Mouse (Mus musculus) intestine, postnatal 0 days (tissue): ENCODE measurements at regions not wholly inside any gene's neighbourhood (a gene's known extent, or its start where the extent isn't known, plus 50 kb on each side); places are given as distances from the start of the nearest gene placed in this dataset.
A peak's percentile ranks its signal among the peaks of the same experiment; 100 is the strongest.

Source experiments
- ATAC-seq: fragments of 200-750 bp; cut with Nextera tagmentation; 2 replicates; pipeline ENCODE4 v1.8.0; 2017; ENCODE audit warnings: mild to moderate bottlenecking, moderate TSS enrichment, moderate library complexity
- H3K27ac ChIP-seq: fragments of 300-500 bp; sonication (generic); 2 replicates; pipeline ENCODE4 v1.5.1; 2014; ENCODE audit warnings: mild to moderate bottlenecking, low read depth, low read length, moderate library complexity
- H3K27me3 ChIP-seq: fragments of 300-500 bp; sonication (generic); replicated peaks from 2 replicates; pipeline ENCODE4 v1.6.1; 2014; ENCODE audit warnings: low read length, mixed read lengths; ENCODE audit not compliant: control insufficient read depth, insufficient read depth
- H3K36me3 ChIP-seq: fragments of 300-500 bp; sonication (generic); 2 replicates; pipeline ENCODE4 v1.6.1; 2014; ENCODE audit warnings: mild to moderate bottlenecking, moderate library complexity; ENCODE audit not compliant: control insufficient read depth, insufficient read depth
- H3K4me1 ChIP-seq: fragments of 300-500 bp; sonication (generic); replicated peaks from 2 replicates; pipeline ENCODE4 v1.6.1; 2014; ENCODE audit warnings: antibody characterized with exemption, low read length, mixed read lengths; ENCODE audit not compliant: control insufficient read depth, insufficient read depth
- H3K4me2 ChIP-seq: fragments of 300-500 bp; sonication (generic); replicated peaks from 2 replicates; pipeline ENCODE4 v1.6.1; 2014; ENCODE audit warnings: low read depth, mild to moderate bottlenecking, moderate library complexity
- H3K4me3 ChIP-seq: fragments of 300-500 bp; sonication (generic); 2 replicates; pipeline ENCODE4 v1.5.1; 2014; ENCODE audit warnings: low read depth, low read length
- H3K9ac ChIP-seq: fragments of 300-500 bp; sonication (generic); 2 replicates; pipeline ENCODE4 v1.6.1; 2014; ENCODE audit warnings: mild to moderate bottlenecking, low read depth, low read length
- H3K9me3 ChIP-seq: fragments of 300-500 bp; sonication (generic); 2 replicates; pipeline ENCODE4 v1.6.1; 2016; ENCODE audit warnings: mixed run types; ENCODE audit not compliant: control insufficient read depth
- CTCF ChIP-seq: sonication (generic); IDR thresholded peaks from 2 replicates; pipeline ENCODE4 v1.5.1; 2016; ENCODE audit warnings: low read depth, mild to moderate bottlenecking, control low read depth, antibody characterized with exemption, moderate library complexity
- WGBS: fragments of 180-500 bp; shearing (Covaris S2); extraction: QIAGEN DNeasy Blood & Tissue Kit; methylation state at CpG from one replicate; pipeline ENCODE4 v1.1.7; 2014; 5-methylcytosine and 5-hydroxymethylcytosine counted together

DNA sequence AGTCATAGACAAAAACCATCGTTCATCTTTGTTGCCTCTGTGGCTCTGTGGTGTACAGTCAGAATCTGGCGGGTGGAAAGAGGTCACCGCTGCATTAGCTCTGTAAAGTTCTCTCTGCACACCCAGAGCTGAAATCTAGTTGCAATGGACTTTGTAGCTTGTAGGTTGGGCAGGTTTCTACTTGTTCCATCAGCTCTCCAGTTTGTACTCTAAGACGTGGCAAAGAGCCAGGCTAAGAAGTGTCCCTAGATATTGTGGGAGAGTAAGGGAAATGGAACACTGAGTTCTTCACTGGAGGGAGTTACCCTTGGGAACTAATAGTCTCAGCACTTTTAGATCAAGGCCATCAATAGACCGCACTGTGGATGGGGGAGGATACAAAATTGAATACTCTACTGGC lies 197.6 kb upstream of the Nampt start:
- 73% methylated on average over 5 of the region's 5 CpGs for WGBS
- ATAC-seq, result peak; percentile 80

DNA sequence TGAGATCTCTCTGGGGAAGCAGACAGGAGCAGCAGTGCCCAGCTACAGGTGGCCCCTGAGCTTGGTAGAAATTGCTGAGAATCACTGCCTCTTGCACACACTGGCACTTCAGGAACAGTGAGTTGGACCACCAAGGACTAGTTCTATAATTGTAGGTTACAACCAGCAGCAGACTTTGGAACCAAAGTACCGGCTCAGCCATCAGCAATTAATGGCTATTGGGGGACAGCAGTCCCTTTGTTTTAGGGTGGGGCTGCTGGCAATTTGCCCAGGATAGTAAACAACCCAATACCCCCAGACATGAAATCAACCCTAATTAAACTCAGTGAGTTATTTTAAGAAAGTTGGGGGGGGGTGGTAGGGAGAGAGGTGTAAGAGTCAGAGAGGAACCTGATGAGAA lies 190.8 kb upstream of the Nampt start:
- Histone ChIP-seq H3K27me3 (no peaks in the 10 kb centered on the region), H3K4me2 (no peak overlapping the region), H3K9me3 (no peaks in the 10 kb centered on the region), H3K36me3 (no peaks in the 10 kb centered on the region), H3K4me3 (no peak overlapping the region), H3K9ac (no peak overlapping the region), H3K27ac (no peak overlapping the region), H3K4me1 (0 out of 2 replicates have a peak, but pooled peaks cover 3% of the 10 kb centered on the region)
- no peak for TF ChIP-seq CTCF
- WGBS, result 39% methylated on average over 1 of the region's 1 CpGs
- ATAC-seq, result peak; percentile 41

More for the DNA sequence above, 197.6 kb upstream of the Nampt start:
- Histone ChIP-seq H3K4me2 (no peak overlapping the region), H3K27me3 (no peaks in the 10 kb centered on the region), H3K27ac (no peak overlapping the region), H3K4me3 (no peak overlapping the region), H3K4me1 (no peaks in the 10 kb centered on the region), H3K36me3 (no peaks in the 10 kb centered on the region), H3K9me3 (no peaks in the 10 kb centered on the region), H3K9ac (no peak overlapping the region)
- no peak for TF ChIP-seq CTCF

DNA sequence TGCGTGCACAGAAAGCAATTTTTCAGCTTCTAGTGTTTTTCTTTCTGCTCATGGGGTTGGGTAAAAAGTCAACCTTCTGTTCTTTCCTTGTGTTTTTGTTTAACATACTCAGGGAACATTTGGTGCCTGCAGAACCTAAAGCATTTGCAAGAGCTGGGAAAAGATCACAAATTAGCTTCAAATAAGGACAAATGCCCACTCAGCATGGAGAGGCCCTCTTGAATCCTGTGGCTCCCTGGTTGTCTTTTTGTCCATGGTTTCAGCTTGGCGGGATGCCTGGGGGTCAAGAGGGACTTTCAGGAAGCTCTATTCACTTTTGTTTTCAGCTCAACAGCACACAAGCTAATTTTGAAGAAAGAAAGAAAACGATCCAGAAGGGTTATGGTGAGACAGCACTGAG lies 186.4 kb upstream of the Nampt start:
- Histone ChIP-seq H3K36me3 (no peaks in the 10 kb centered on the region), H3K27me3 (no peaks in the 10 kb centered on the region), H3K9me3 (no peaks in the 10 kb centered on the region), H3K9ac (no peak overlapping the region), H3K4me1 (peaks cover 3% of the 10 kb centered on the region; the same call in 1 of the 2 replicates), H3K27ac (no peak overlapping the region), H3K4me2 (no peak overlapping the region), H3K4me3 (no peak overlapping the region)
- 72% methylated on average over 3 of the region's 3 CpGs for WGBS
- no peak for ATAC-seq
- no peak for TF ChIP-seq CTCF

GRCm38 (mm10) chr12:32635055-32635454 lies 184.3 kb upstream of the Nampt start:
- H3K4me1 ChIP-seq, result no peaks in the 10 kb centered on the region; the same call in 1 of the 2 replicates
- H3K36me3 ChIP-seq, result no peaks in the 10 kb centered on the region
- no peak overlapping the region for H3K4me2 ChIP-seq
- no peaks in the 10 kb centered on the region for H3K27me3 ChIP-seq
- 32% methylated on average over 5 of the region's 5 CpGs for WGBS
- TF ChIP-seq CTCF, result no peak
- H3K27ac ChIP-seq, result no peak overlapping the region
- no peak for ATAC-seq
- H3K9me3 ChIP-seq, result no peaks in the 10 kb centered on the region
- H3K4me3 ChIP-seq, result no peak overlapping the region
- H3K9ac ChIP-seq, result no peak overlapping the region

DNA sequence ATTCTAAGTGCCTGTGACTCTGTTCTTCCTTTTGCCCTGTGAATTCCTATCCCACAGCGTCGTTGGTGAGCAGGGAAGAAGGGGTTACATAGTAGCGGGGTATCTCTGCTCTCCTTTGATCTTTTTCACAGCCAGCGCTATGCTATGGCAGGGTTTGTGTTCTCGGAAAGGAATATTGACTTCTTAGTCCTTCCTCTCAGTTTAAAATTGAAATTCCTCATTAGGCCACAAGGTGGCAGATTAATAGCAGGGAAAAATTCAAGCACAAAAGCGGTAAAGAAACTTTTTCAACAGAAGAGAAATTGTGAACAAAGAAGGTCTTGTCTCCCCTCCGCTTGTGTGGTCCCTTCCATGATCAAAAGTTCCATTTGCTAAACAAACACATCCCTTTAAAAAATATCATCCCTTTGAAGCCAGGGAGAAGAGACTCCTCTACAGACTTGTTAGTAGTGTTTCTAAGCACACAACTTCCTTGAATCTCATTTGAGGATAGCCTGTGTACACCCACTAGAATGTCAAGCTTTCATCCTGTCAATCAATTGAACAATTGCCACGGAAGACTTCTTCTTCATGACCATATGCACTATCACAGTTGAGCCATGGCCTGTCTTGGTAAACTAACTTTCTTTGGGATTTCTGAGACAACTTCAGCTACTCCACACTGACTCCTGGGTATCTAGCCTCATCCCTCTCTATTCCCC lies 181.8 kb upstream of the Nampt start:
- no peaks in the 10 kb centered on the region for H3K9me3 ChIP-seq
- H3K4me2 ChIP-seq, result no peak overlapping the region
- H3K27me3 ChIP-seq, result no peaks in the 10 kb centered on the region
- no peaks in the 10 kb centered on the region for H3K36me3 ChIP-seq
- no peaks in the 10 kb centered on the region; the same call in 1 of the 2 replicates for H3K4me1 ChIP-seq
- TF ChIP-seq CTCF, result peak; percentile 78
- ATAC-seq, result no peak
- no peak overlapping the region for H3K4me3 ChIP-seq
- no peak overlapping the region for H3K9ac ChIP-seq
- WGBS, result 3% methylated on average over 8 of the region's 8 CpGs
- no peak overlapping the region for H3K27ac ChIP-seq

- Histone ChIP-seq H3K9me3 (no peaks in the 10 kb centered on the region), H3K4me2 (no peak overlapping the region), H3K27me3 (no peaks in the 10 kb centered on the region), H3K36me3 (no peaks in the 10 kb centered on the region), H3K4me1 (no peaks in the 10 kb centered on the region; the same call in 1 of the 2 replicates), H3K9ac (no peak overlapping the region), H3K27ac (no peak overlapping the region), H3K4me3 (no peak overlapping the region)
- no peak for ATAC-seq
- no peak for TF ChIP-seq CTCF
- 80% methylated on average over 2 of the region's 2 CpGs for WGBS
Observed at GRCm38 (mm10) chr12:32640591-32640990, 178.8 kb upstream of the Nampt start.
